Mouse (Mus musculus) brown adipose tissue, adult 24 weeks (tissue): ENCODE results near the gene Il9r. TPM values are rescaled to one million over a fixed set of nuclear protein-coding genes. Genes with fewer than 3 reads are reported as not detected.

Experiments
- H3K27ac ChIP-seq: fragments of 200-500 bp; replicated peaks from 2 replicates; pipeline ENCODE4 v1.5.1; 2012; ENCODE audit warnings: low read depth, mild to moderate bottlenecking, low read length
- H3K4me1 ChIP-seq: fragments of 200-500 bp; 2 replicates; pipeline ENCODE4 v1.6.1; 2012; ENCODE audit warnings: low read length, mixed read lengths; ENCODE audit not compliant: control insufficient read depth, insufficient read depth, insufficient read length
- H3K4me3 ChIP-seq: fragments of 200-500 bp; 2 replicates; pipeline ENCODE4 v1.5.1; 2012; ENCODE audit warnings: low read depth, mild to moderate bottlenecking, low read length, moderate library complexity; ENCODE audit not compliant: insufficient read depth
- polyA plus RNA-seq: library from polyadenylated mRNA; stranded (reverse); fragments of >200 nt; gene quantifications from 2 replicates; pipeline ENCODE4 v1.2.4, GENCODE M21; 2012; ENCODE audit not compliant: missing spikeins, insufficient read depth, insufficient read length

Gene Il9r
- polyA plus RNA-seq, 1 experiment, result not detected

GRCm38 (mm10) chr11:32166683-32167082 lies 33.4 kb downstream of the Il9r start:
- Histone ChIP-seq H3K4me1 (no peaks in the 10 kb centered on the region), H3K4me3 (no peak overlapping the region), H3K27ac (no peak overlapping the region)

GRCm38 (mm10) chr11:32161922-32162804 lies 37.9 kb downstream of the Il9r start:
- H3K4me3 ChIP-seq, result no peak overlapping the region
- no peak overlapping the region for H3K27ac ChIP-seq
- no peaks in the 10 kb centered on the region for H3K4me1 ChIP-seq

- Histone ChIP-seq H3K27ac (no peak overlapping the region), H3K4me1 (no peaks in the 10 kb centered on the region), H3K4me3 (no peak overlapping the region)
Measured at GRCm38 (mm10) chr11:32161500-32161899, 38.6 kb downstream of the Il9r start.

GRCm38 (mm10) chr11:32160341-32160740 lies 39.7 kb downstream of the Il9r start:
- no peak overlapping the region for H3K4me3 ChIP-seq
- H3K27ac ChIP-seq, result no peak overlapping the region

GRCm38 (mm10) chr11:32159176-32159575 lies 40.9 kb downstream of the Il9r start:
- Histone ChIP-seq H3K4me3 (no peak overlapping the region), H3K27ac (no peak overlapping the region), H3K4me1 (no peaks in the 10 kb centered on the region)

More at GRCm38 (mm10) chr11:32160341-32160740, 39.7 kb downstream of the Il9r start:
- no peaks in the 10 kb centered on the region for H3K4me1 ChIP-seq

- H3K27ac ChIP-seq, result no peak overlapping the region
- H3K4me3 ChIP-seq, result no peak overlapping the region
- no peaks in the 10 kb centered on the region for H3K4me1 ChIP-seq
Measured at GRCm38 (mm10) chr11:32157791-32158594, 42.1 kb downstream of the Il9r start.

GRCm38 (mm10) chr11:32156854-32157630 lies 43.0 kb downstream of the Il9r start:
- Histone ChIP-seq H3K4me1 (no peaks in the 10 kb centered on the region), H3K4me3 (no peak overlapping the region), H3K27ac (no peak overlapping the region)

DNA sequence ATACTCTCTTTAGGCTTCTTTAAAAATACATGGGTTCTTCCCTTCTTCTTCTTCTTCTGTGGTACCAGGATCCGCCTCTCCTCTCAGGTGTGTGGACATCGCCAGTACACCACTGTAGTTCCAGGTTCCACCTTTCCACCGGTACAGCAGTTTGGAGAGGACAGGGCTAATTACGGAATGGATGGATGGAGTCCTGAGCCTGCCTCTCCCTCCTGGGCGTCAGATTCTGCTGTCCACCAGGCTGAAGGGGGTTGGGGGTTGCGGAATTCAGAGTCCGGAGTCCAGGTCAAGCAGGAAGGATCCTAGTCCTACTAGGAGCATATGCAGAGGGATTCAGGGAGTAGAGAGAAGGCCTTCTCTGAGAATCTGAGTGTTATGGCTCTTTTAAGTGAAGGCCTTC lies 46.9 kb downstream of the Il9r start:
- Histone ChIP-seq H3K4me3 (no peak overlapping the region), H3K4me1 (no peaks in the 10 kb centered on the region), H3K27ac (no peak overlapping the region)

DNA sequence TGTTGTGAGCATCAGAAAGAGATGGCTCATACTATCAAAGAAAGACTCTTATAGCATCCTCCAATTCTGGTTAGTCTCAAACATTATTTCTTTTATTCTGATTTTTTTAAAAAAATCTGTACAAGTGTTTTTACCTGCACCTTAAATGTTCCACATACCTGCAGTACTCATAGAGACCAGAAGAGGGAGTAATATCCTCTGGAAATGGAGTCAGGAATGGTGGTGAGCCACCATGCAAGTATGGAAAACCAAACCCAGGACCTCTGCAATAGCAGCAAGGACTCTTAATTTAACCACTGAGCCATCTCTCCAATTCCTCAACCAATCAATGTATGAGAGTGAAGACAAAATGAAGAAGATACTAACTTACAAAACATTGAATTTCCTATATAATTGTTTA lies 47.3 kb downstream of the Il9r start:
- Histone ChIP-seq H3K4me1 (no peaks in the 10 kb centered on the region), H3K27ac (no peak overlapping the region)

GRCm38 (mm10) chr11:32151243-32151642 lies 48.8 kb downstream of the Il9r start:
- H3K4me3 ChIP-seq, result no peak overlapping the region
- no peaks in the 10 kb centered on the region for H3K4me1 ChIP-seq
- no peak overlapping the region for H3K27ac ChIP-seq

More for the DNA sequence above, 47.3 kb downstream of the Il9r start:
- H3K4me3 ChIP-seq, result no peak overlapping the region

DNA sequence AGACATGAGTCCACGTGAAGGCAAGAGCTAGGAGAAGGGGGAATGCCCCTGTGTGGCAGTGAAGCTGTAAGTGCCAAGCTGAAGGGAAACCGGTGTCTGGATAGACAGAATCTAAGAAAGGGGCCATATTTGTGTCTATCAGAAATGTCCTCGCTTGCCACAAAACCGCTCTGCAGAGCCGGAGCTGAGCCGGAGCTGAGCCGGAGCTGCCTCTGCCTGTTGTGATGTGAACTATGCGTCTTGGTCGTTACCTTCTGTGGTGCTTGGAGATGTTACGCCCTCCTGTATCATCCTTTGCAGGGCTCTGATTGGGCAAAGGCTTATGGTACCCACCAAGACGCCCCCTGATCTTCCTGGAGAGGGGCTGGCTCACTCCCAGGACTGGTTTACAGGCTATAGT lies 50.5 kb downstream of the Il9r start:
- H3K4me3 ChIP-seq, result no peak overlapping the region
- no peak overlapping the region for H3K27ac ChIP-seq
- no peaks in the 10 kb centered on the region for H3K4me1 ChIP-seq

DNA sequence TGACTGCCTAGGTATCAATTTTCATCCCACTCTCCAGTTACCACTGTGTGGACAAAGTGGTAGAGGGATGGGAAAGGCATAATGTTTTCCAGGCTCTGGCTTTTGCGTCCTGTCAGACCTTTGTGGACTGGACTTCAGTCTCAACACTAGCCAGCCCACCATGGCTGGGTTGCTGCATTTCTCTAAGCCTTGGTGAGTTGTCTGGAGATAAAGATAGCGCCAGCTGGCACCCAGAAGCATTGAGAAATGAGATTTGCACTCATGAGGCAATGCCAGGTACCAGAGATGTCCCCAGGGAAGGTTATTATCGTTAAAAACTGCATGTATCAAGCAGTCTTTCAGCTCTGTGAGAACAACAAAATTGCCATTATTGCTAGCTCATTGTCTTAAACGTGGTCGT lies 57.3 kb downstream of the Il9r start:
- Histone ChIP-seq H3K27ac (no peak overlapping the region), H3K4me3 (no peak overlapping the region), H3K4me1 (no peaks in the 10 kb centered on the region)

DNA sequence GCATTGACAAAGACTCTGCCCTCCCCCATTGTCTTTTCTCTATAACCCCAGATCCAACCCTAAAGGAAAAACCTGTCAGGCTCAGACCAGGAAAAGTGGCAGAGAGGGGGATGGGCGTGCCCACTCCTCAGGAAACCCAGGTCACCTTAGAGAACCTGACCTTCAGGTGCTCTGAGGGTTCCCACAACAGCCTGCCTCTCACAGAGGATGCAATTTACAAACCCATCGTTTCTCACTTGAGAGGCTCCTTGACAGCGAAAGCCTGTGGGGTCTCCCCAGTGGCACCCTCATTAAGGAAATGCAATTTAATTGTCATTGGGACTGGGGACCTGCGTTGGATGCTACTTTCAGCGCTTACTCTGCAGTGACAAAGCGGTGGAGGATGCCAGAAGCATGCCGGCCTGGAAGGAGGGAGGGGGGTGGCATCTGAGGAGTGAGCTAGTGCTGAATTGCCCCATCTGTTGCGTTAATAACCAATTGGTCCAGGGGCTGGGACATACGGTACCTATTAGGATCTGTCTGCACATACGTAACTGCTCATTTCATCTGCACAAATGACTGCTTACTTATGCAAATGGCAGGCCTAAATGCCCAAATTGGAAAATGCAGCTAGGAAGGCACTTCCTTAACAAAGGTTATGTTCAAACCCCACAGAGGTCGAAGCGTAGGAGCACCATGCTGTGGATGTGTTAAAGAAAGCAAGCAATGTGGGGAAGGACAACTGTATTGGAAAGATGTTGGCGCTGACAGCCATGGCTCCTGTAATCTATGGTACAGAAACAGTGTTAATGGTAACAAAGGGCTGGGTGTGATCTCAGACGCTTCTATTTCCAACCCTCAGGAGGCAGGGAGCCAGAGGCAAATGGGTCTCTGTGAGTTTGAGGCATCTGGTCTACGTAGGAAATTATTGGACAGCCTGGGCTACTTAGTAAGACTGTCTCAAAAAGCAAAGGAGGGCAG lies 58.2 kb downstream of the Il9r start:
- Histone ChIP-seq H3K4me1 (no peaks in the 10 kb centered on the region), H3K27ac (no peak overlapping the region), H3K4me3 (no peak overlapping the region)

- H3K4me1 ChIP-seq, result no peaks in the 10 kb centered on the region
- no peak overlapping the region for H3K27ac ChIP-seq
- H3K4me3 ChIP-seq, result no peak overlapping the region
Measured at GRCm38 (mm10) chr11:32141034-32141433, 59.0 kb downstream of the Il9r start.
